Mouse (Mus musculus): ENCODE measurements around the gene Pygb.

Pygb gene

DNA sequence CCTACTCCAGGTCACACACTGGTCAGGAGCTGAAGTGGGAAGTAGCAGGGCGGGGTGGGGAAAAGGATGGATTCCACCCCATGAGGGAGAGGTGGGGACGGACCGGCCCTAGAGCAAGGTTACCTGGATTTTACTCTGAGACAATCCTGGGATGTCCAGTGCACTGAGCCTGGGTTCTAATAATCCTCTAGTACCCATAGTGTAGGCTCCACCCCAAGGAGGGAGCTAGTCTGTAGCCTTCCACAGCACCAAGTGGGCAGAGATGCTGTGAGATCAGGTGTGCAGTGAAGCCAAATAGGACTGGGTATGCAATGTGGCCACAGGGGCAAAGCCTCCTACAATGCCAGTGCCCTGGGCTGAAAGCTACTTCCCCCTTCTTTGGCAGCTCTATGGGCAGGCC, 51.2 kb downstream of the Pygb start:
- intact Hi-C loops (cut with DNase I) = no loop called here

DNA sequence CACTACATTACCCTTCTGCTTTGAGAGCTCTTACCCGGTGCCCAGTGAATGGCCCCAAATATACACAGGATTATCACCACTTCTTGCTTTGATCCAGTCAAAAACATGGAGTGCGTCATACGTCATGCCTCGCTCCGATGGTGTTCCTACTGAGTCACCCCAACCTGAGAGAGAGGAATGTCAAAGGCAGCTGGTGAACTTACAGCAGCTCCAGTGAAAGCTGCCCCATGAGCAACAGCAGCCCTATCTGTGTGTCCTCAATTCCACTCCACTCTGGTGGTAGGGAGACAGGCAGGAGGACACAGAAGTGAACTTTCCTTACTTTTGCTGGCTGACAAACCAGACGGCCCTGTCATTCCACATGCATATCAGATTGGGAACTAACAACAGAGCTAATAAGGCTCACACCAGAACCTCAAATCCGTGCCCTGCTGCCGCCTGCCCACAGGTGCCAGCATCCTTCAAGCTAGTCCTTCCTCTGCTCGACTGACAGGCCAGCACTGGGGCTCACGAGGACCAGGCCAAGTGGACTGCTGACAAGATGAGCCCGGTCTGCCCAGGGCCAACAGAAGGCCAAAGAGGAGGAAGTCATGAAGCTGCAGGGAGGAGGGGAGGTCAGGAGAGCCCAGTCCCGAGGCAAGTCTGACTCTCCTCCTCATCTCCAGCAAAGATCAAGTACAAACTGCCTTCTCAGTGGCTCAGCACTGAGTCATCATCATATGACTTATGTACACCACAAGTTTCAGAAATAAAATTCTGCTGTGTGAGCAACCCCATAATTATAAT, 53.3 kb downstream of the Pygb start:
- intact Hi-C loops (cut with DNase I) = no loop called here

DNA sequence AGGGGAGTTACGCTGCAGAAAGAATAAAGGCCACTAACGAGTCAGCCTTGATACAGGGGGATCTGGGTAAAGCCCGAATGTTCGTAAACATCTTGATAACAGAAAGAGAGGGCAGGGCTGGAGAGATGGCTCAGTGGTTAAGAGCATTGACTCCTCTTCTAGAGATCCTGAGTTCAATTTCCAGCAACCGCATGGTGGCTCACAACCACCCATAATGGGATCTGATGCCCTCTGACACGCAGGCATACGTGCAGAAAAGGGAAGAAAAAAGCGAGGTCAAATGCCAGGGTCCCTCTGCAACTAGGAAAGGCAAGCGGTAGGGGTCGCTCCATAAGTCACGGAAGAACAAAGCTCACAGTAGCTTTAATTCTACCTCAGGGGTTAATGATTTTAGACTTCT, 54.6 kb downstream of the Pygb start:
- intact Hi-C loops (cut with DNase I) = no loop called here

DNA sequence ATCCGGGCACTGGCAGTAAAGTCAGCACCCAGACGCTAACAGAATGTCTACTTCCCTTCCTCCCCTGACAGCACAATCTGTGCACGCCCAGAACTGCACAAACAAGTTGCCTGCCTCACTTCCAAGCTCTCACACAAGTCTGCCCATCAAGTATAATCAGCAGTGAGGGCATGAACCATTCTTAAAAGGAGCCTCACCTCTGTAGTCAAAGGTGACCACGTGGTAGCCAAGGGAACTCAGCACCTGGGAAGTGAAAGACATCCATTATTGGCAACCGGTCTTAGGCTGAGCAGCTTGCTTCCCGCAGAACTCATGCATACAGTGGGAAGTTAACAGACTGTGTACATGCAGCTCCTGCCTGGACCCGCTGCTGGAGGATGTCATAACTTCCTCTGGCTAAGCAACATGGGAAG, 55.5 kb downstream of the Pygb start:
- intact Hi-C loops (cut with DNase I) = no loop called here

DNA sequence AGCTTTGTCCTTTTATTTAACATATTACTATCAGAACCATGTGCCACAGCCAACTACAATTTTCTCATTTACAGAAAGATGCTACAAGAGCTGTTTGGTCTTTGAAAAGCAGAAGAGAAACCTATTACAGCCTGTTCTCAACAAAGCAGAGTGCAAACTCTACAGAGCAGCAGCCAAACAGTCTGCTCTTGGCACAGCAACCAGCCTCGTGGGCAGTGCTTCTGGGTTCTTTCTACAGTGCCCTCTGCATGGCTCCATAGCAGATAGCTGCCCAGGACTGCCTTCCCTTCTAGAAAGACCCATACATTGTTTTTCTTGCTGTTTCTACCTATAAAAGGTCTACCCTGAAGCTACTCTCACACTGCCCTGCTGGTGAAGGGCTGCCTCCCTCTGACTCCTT, 58.3 kb downstream of the Pygb start:
- intact Hi-C loops (cut with DNase I) = no loop called here

DNA sequence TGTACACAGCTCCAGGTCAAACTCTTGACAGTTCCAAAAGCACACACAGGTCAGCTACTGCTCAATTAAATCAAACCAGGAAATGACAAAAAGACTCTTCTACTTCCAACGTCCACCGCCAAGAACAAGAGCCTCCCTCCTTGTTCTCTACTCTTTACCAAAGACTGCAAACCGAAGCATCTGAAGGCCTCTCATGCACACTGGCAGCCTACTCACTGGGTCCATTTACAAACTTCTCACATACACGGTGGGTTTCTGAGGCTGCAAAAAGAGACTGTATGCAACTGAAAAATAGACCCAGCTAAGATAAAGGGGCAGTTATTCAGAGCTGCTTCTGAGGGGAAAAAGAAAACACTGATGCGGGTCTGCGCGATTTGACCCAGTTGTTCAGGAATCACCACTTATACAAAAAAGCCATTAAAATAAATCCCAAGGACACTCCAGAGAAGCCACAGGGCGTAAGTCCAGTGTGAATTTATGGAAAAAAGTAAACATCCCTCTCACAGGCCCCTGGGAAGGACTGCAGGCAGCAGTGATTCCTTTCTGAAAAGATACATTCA, 61.0 kb downstream of the Pygb start:
- intact Hi-C loops (cut with DNase I) = no loop called here

DNA sequence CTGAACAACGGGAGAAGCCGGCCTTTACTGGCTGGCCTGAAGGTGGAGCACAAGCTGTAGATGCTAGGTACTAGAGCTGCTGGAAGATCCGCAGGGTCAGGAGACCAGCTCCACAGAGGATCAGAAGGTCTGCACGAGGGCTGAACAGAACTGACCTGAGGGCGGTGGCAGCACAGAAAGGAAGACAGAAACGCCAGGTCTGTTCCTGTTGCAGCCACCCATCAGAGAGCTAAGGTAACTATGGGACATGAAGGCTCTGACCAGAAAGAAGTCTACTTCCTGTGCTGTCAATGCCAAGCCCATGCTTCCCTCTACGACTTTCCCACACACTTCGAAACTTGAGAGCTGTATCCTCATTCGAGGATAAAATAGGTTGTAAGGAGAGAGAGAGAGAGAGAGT, 64.7 kb downstream of the Pygb start:
- intact Hi-C loops (cut with DNase I) = no loop called here

DNA sequence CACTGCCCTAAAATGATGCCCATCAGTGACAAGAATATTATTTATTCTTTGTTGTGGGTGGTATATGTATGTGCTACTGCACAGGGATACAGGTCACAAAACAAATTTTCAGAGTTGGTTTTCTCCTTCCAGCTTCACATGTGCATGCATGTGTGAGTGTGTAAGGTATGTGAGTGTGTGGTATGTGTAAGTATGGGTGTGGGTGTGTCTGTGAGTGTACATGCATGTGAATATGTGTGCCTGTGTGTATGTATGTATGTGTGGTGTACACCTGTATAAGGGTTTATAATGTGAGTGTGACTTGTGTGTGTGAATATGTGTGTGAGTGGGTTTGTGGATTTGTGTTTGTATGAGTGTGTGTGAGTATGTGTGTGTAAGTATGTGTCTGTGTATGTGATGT, 68.7 kb downstream of the Pygb start:
- intact Hi-C loops (cut with DNase I) = no loop called here

DNA sequence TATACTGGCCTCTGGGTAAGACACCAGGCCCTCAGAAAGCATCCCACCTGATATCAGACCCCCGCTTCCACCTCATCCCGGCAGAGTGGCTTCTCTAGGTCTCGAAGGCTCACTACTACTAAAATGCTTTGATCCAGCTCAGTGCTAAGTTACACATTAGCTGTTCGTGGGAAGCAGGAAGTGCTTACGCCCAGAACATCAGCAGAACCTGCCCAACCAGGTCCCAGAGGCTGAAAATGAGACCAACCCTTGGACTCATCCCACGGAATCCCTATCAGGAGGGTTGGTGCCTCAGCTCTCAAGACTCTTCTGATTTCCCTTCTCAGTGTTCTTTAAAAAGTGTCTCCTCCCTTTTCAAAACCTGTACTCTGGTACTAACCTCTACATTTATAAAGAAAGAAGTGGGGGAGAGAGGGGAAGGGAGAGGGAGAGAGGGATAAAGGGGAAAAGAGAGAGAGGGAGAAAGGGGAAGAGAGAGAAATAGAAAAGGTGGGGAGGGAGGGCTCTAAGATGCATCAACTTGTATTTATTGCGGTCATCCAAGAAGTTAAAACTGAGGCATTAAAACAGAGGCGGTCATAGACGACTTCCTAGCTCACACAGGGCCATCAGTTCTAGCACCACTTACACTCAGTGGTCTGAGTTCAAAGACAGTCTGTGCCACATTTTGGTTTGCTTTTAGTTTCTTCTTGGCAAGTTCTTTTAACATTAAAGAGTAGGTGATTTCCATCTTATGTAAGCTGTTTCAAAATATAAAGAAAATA, 72.4 kb downstream of the Pygb start:
- intact Hi-C loops (cut with DNase I) = no loop called here

DNA sequence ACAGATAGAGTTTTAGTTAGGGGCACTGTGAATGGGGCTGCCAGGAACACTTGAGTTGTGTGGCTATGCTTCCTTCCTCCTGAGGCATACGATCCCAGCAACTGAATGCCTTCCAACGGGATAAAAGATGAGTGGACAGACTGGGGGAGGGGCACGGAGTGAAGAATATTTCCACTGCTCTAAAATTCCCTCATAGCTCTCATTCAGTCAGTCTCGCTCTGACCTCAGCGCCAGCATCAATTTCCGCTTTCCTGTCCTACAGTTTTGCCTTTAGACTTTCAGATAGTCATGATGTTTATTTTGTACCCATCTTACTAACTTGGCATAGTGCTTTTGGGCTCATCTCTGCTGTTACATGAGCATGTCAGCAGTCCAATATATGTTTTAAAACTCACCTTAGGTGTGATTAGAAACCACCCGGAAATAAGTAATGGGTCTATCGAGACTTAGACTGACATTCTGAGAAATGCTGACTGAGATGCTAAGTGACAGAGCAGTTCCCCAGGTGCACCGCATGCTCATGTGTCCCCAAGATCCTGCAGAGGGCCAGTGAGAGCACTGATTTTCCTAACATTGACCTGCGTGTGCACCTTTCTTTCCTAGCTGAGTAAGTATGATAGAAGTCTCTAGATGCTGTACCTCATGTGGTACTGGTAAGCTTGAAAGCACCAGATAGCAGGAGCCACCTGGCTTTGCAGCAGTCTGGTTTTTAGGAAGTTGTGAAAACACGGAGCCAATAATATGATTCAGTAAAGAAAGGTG, 73.4 kb downstream of the Pygb start:
- intact Hi-C loops (cut with DNase I) = no loop called here

DNA sequence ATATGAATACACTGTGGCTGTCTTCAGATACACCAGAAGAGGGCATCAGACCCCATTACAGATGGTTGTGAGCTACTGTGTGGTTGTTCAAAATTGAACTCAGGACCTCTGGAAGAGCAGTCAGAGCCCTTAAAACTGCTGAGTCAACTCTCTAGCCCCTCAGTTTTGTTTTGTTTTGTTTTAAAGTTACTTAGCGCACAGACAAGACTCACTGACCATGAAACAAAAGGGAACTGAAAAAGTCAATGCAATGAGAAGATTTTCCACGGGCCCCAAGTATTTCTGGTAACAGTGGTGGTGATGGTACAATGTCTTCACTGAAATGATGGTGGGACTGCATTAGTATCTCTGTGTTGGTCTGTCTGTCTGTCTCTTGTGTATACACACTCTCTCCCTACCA, 74.6 kb downstream of the Pygb start:
- intact Hi-C loops (cut with DNase I) = no loop called here

DNA sequence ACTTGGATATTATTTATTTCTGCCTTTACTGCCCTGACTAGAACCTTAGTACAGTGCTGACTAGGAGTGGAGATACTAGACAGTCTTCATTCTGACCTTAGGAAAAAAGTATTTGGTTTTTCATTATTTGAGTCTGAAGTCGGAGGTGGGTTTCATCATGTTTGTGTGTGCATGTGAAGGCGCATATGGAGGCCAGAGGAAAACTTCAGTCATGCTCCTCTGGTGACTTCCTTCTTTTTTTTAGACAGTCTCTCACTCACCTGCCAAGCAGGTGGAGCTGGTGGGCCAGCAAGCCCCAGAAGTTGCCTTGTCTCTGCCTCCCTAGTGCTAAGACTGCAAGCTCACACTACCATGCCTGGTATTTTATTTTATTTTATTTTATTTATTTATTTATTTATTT, 80.5 kb downstream of the Pygb start:
- intact Hi-C loops (cut with DNase I) = no loop called here

DNA sequence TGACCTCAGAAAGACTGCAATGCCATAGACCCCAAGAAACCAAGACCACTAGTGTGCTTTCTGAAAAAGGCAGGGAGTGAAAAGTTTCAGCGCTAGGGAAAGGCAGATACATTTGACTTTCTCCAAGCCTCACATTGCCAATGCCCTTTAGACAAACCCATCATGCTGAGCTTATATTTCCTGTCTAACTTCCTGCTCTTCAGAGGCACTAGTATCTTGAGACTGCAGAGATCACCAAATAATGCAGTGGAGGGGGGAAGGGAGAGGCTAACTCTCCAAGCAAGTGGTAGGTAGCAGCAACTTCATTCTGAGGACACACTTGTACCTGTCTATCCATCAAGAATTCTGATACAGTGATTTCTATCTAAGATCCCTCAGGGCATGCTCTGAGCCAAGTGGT, 82.9 kb downstream of the Pygb start:
- intact Hi-C loops (cut with DNase I) = no loop called here

DNA sequence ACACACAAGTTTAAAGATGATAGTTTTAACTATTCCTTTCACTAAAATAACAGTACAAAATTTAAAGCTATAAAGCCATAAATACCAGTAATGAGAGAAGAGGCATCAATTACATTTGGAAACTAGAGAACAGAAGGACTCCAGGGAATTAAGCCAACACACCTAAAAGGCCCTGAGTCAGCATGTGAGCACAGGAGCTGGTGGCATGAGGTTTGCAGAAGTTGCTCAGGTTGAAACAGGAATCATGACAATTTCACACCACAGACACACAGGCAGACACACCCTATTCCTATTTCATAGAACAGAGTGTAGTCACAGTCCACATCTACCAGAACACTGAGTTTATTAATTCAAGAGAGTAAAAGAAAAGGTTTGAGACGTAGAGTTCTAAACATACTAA, 88.0 kb downstream of the Pygb start:
- intact Hi-C loops (cut with DNase I) = no loop called here

DNA sequence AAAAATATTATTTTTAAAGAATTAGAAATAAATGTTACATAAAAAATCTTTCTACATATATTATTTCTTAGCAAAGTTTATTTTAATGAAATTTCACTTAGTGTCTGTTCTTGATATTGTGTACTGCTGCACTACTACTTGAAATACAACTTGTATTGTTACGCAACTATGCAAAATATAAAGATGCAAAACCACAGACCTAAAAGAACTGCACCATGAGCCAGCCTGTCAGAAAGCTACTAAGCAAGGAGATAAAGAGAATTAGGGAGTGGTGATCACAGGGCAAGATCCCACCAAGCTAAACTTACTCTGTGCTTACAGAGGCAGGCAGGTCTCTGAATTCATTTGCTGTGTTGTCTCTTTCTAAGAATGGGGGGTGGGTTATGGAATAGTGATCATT, 88.7 kb downstream of the Pygb start:
- intact Hi-C loops (cut with DNase I) = no loop called here

DNA sequence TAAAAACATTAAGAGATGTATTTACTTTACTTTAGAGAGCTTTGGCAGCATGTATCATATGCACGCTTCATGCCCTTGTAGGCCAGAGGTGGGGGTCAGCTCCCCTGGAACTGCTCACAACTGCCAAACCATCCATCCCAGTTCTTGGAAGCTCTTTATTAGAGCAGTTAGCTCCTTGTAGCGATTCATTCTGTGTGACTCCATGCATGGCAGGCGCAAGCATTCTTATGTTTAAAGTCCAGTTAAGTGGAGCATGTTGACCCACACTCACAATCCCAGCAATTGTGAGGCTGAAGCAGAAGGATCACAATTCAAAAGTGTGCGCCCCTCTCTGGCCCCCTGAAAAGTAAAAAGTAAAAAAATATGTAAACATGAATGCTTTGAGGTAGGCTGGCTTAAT, 91.0 kb downstream of the Pygb start:
- intact Hi-C loops (cut with DNase I) = no loop called here

Data from adrenal gland (tissue).